Mouse (Mus musculus) bone marrow macrophage, adult 2 months (primary cell): ENCODE measurements around the gene Tmem189.

ENCODE experiments used
- CTCF ChIP-seq: IDR thresholded peaks from 2 replicates; pipeline ENCODE4 v1.5.1; 2012; ENCODE audit warnings: low read depth, mild to moderate bottlenecking, low read length, moderate library complexity
- POLR2A ChIP-seq: IDR thresholded peaks from 2 replicates; pipeline ENCODE4 v1.6.1; 2012; ENCODE audit warnings: mild to moderate bottlenecking, low read depth, low read length, borderline replicate concordance

GRCm38 (mm10) chr2:167683721-167684120 lies 5.9 kb downstream of the Tmem189 start:
- TF ChIP-seq CTCF (no peak), POLR2A (no peak)
